Mouse (Mus musculus): Measurements from ENCODE around the gene Rbfox3. TPM values are rescaled to one million over a fixed set of nuclear protein-coding genes. Genes with fewer than 3 reads are reported as not detected.

Gene Rbfox3
- total RNA-seq, 2 experiments from 2014 or later = 272 to 280 TPM

DNA sequence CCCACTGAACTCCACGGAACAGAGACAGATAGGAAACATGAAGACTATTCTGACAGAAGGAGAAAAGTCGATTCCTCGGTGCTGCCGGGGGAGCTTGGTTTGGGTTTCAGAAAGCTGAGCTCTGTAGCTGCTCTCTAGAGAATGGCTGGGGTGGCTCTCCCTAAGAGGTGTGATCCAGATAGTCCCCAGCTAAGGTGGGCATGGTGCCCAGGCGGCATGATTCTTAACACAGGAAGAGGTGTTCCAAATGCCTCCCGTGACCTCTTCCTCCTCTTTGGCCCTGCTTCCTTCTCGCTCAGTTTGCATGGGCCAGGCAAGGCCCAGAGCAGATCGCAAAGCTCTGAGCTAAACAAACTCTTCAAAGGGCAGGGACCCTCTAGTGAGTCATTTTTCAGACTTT, 243.0 kb downstream of the Rbfox3 start:
- intact Hi-C loops (cut with DNase I) = no loop called here
- no peak for DNase-seq (ENCODE audit: extremely low spot score in 1 of 2, low spot score in 2 of 2)

DNA sequence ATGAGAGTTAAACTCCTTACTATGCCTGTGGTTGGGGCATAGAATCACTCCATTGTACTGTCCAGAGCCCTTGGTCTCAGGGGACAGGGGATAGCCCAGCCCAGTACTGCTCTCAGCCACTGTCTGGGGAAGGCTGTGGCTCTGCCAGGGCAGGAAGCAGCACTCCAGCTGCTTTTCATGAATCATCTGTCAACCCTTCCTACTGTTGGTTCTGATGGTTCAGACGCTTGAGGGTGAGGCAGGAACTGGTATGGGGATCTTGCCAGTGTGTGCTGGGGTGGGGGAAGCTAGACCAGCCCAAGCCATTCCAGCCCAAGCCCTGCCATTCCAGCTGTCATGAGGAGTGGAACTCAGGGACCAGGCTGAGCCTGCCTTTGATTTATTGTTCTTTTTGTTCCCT, 243.5 kb downstream of the Rbfox3 start:
- intact Hi-C loops (cut with DNase I) = no loop called here
- no peak for DNase-seq (ENCODE audit: extremely low spot score in 1 of 2, low spot score in 2 of 2)

DNA sequence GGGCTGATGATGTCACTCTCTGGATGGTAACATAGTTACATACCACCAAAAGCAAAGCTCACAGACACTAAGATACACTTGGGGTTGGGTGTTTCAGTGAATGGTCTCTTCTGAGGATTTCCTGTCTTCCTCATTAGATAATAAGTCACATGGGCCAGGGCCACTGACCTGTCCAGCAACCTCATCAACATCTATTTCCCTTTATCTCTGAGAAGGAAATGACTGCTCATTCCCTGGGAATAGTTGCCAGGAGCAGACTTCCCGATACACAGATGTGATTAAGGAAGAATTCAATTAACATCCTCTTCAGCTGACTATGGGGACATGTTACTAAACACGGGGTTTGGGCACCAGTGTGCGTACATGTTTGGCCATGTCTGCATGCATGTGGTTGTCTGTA, 245.2 kb downstream of the Rbfox3 start:
- intact Hi-C loops (cut with DNase I) = no loop called here
- DNase-seq (ENCODE audit: extremely low spot score in 1 of 2, low spot score in 2 of 2) = no peak

DNA sequence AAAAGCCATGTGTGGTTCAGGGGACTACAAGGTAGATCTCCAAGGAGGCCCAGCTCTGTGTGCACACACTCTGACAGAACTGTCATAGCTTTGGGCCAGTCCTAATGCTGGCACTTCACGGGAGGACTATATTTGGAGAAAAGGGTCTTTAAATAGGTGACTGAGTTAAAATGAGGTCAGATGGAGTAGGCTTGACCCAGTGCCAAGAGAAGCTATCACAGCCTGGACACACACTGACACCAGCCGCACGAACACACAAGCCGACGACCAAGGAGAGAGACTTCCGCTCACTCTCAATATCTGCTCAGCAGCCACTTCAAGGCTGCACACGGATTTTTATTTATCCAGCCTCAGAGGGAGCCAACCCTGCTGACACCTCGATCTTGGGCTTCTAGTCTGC, 248.1 kb downstream of the Rbfox3 start:
- intact Hi-C loops (cut with DNase I) = no loop called here
- no peak for DNase-seq (ENCODE audit: extremely low spot score in 1 of 2, low spot score in 2 of 2)

DNA sequence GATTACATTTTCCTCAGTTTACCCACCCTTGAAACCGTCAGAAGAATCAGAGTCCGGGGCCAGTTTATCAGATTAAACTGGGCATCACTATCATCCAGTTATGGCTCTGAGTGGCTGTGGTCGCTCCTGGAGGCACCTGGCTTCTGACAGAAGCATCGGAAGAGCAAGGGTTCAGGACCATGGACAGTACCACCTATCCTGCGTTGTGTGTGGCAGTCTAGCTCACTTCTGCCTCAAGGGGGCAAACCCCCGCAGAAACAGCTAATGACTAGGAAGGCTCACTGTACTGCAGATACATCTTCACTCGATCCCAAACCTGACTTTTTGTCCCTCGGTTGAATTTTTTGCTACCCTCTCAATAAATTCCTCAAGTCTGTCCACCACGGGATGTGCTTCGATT, 252.1 kb downstream of the Rbfox3 start:
- DNase-seq (ENCODE audit: extremely low spot score in 1 of 2, low spot score in 2 of 2) = no peak
- intact Hi-C loops (cut with DNase I) = no loop called here

DNA sequence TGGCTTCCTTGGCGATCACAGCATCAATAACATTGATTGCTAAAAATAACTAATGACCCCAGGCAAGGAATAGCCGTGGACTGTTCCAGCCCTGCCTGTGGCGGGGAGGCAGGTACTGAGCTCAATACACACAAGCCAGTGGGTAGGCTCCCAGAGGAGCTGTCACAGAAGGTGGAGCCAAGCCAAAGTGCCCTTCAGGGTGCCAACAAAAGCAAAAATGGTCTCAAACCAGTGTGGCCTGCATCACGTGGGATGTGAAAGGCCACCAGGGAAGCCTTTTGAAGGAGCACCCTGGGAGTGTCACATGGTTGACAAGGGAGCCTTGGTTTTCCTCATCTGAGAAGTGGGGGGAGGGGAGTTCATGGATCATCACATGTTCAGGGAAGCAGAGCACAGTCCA, 255.6 kb downstream of the Rbfox3 start:
- no peak for DNase-seq (ENCODE audit: extremely low spot score in 1 of 2, low spot score in 2 of 2)
- intact Hi-C loops (cut with DNase I) = no loop called here

DNA sequence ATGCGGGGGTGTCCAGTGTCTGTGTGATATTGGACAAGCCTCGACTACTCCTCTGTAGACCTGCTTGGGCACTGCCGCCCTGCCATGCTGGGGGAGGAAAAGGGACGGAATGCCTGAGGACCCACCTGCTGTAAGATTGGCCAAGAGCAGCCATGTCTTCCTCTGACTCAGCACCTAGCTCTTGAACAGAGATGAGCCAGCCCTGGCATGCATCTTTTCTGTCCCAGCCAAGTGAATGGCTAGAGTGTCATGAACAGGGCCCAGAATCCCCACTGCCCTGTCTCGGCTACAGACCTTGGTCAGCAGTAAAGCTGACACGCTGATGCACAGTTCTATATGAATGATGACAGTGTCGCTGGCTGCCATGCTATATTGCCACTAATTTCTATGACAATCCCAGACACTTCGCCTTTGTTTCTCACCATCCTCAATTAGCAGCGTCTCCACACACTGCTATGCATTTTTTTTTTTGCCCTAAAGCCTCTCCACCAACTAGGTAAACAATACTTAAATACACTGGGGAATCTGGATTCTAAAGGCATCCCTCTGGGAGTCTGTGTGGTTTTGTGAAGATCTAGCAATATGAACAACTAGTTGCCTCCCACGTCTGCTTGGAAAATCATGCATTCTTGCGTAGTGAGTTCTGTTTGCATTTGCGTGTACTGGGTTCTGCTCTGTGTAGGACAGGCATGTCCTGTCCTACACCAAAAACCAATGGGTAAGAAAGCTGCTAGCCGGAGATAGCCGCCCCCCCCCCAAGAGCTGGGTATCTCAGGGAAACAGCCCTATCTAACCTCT, 257.7 kb downstream of the Rbfox3 start:
- no peak for DNase-seq (ENCODE audit: extremely low spot score in 1 of 2, low spot score in 2 of 2)
- intact Hi-C loops (cut with DNase I) = no loop called here

DNA sequence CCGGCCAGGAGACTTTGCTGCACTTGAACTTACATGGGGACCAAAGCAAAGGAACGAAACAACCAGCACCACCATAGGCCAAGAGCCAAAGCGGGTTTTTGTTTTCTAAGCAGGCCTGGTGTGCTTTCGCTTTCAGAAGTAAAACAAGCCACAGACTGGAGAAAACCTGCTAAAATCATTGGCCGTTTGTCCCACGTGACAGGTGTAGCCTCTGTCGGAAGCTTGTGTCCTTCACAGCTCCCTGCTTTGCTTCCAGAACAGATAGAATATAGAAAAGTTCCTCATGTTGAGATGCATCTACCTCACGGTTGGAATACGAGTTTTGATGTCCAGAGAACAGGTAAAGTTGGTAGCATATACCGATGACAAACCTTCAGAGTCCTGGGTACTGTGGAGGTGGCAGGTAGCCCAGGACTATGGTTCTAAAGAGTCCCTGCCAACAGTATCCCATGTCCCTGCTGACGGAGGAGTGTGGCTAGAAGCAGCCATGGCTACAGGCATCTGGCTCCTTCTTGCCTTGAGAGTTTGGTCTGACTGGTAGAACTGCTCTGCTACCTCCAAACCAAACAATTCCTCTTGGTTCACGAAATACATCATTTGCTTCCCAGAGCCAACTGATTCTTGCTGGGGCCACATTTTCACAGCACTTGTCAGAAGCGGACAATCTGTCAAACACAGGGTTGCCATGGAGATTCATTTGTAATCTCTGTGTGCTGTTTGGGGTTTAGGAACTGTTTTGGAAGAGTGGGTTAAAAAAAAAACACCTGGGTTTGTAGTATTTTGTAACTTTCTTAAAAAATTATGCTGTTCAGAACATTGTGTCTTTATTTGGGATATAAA, 258.8 kb downstream of the Rbfox3 start:
- intact Hi-C loops (cut with DNase I) = no loop called here
- no peak for DNase-seq (ENCODE audit: extremely low spot score in 1 of 2, low spot score in 2 of 2)

DNA sequence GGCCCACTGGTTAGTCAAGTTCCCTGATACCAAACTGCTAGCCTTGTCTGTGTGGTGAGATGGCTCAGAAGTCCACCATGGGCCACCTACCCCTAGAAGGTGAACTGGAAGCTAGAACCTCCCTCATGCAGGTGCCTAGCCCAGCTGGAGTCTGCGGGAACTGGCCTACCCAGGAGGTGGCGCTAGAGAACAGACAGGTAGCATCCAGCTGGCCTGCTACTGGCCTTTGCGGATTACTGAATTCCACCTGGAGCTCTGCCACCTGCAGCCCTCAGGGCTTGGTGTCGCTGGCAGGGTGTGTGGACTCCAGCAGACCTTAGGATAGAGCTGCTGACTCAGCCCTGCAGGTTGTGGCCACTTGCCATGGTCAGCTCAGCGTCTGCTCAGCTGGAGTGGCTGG, 263.0 kb downstream of the Rbfox3 start:
- DNase-seq (ENCODE audit: extremely low spot score in 1 of 2, low spot score in 2 of 2) = no peak
- intact Hi-C loops (cut with DNase I) = no loop called here

DNA sequence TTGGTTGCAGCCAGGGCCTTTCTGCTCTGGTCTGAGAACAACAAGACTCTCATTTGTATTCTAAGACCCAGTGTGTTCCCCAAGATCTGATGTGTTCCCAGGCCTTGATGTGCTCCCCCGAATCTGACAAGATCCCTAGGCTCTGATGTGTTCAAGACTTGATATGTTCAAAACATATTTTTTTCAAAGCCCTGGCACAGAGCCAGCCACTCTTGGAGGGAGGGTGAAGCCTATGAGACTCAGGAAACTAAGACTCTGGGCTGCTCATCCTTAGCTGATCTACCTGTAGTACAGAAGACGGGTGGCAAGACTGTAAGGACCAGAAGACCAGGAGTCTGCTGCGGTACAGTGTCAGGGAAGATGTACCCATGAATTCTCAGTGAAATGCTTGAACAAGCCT, 264.5 kb downstream of the Rbfox3 start:
- DNase-seq (ENCODE audit: extremely low spot score in 1 of 2, low spot score in 2 of 2) = no peak
- intact Hi-C loops (cut with DNase I) = no loop called here

DNA sequence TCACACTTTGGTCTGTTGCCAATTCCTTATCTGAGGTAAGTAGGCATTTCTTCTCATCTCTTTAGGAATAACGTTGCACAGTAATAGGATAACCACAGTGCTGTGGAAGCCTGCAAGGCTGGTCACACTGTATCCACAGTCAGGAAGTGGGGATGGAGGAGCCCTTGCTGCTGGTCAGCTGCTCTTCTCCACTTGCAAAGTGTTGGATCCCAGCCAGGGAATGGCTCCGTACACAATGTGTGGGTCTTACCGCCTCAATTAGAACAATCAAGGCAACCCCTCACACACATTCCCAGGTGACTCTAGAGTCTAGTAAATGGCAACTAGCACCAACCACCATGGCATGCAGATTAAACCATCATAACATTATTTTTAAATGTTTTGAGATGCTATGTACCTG, 266.2 kb downstream of the Rbfox3 start:
- intact Hi-C loops (cut with DNase I) = no loop called here
- DNase-seq (ENCODE audit: extremely low spot score in 1 of 2, low spot score in 2 of 2) = no peak

DNA sequence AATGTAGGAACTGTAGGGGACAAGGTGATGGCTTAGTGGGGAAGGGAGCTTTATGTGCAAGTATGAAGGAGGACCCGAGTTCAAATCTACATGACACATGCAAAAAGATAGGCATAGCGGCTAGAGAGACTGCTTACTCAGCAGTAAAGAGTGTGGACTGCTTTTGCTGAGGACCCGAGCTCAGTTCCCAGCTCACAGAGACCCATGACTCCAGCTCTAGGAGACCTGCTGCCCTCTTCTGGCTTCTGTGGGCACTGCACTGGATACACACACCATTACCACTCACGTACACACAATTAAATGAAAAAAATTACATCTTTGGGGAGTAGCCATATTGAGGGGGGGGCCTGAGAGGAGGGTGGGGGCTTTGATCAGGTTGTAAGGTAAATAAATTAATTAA, 270.7 kb downstream of the Rbfox3 start:
- DNase-seq (ENCODE audit: extremely low spot score in 1 of 2, low spot score in 2 of 2) = no peak
- intact Hi-C loops (cut with DNase I) = no loop called here

DNA sequence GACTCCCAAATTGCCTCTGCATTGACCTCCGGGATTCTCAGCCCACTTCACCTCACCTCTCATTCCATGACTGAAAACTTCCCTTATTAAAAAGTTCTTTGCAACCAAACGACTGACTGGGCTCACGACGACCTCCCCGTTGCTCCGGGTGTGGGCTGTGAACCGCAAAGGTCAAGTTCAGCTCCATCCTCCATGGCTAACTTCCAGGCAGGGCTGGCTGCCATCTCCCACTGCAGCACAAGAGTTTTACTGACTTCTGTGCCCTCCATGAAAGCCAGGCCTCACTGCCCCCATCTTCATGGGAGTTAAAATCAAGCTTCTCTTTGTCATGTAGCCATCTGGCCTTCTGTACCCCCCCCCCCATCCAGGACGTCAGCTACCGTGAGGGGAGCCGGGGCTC, 273.7 kb downstream of the Rbfox3 start:
- DNase-seq (ENCODE audit: extremely low spot score in 1 of 2, low spot score in 2 of 2) = no peak
- intact Hi-C loops (cut with DNase I) = no loop called here

DNA sequence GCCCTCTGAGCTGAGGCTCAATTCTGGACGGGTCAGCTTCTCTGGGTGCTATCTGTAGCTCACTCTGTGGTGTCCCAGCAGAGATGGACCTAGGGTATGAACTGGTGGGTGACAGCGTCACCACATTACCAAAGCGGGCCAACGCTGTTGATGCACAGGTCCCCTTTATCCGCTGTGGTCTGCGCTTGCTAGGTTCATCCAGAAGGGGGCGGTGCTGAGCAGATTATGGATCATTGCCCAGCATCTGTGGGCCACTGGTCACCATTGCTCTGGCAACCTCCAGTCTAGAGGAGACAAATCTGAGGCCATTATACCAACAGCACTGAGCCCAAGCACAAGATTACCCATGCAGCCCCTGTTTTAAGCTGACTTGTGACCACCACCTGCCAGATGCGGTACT, 276.8 kb downstream of the Rbfox3 start:
- no peak for DNase-seq (ENCODE audit: extremely low spot score in 1 of 2, low spot score in 2 of 2)
- intact Hi-C loops (cut with DNase I) = no loop called here

DNA sequence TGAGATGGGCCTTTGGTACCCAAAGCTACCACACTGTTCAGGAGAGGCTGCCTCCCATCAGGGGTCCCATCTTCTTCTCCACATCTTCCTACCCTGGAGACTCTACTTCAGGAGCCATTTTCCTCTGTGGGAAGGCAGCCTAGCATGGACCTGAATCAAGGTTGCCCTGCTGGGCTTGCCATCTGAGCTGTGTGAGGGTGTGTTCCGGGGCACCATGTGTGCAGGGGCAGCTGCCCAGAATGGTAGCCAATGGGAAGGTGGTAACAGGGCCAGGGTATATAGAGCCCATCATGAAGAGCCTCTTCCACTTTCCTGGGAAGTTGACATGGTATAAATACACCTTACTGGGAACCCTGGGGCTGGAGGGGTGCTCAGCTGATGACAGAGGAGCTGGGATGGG, 281.7 kb downstream of the Rbfox3 start:
- intact Hi-C loops (cut with DNase I) = no loop called here
- DNase-seq (ENCODE audit: extremely low spot score in 1 of 2, low spot score in 2 of 2) = no peak

DNA sequence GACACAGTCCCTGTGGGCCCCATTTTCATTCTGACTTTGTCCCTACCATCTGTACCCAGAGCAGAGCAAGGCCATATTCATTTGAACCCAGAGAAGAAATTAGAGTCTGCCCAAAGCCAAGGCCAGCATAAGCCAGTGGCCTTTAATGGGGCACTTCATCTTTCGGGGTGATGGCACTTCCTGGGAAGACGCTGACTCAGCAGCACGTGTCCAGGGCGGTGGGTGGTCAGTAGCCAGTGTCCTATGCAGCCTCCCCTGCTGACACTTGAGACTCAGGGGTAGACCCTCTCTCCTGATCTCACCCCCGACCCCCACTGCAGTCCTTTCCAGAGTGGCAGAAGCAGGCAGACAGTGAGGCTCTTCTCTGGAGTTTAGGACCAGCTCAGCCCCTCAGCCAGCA, 283.9 kb downstream of the Rbfox3 start:
- no peak for DNase-seq (ENCODE audit: extremely low spot score in 1 of 2, low spot score in 2 of 2)
- intact Hi-C loops (cut with DNase I) = no loop called here

DNA sequence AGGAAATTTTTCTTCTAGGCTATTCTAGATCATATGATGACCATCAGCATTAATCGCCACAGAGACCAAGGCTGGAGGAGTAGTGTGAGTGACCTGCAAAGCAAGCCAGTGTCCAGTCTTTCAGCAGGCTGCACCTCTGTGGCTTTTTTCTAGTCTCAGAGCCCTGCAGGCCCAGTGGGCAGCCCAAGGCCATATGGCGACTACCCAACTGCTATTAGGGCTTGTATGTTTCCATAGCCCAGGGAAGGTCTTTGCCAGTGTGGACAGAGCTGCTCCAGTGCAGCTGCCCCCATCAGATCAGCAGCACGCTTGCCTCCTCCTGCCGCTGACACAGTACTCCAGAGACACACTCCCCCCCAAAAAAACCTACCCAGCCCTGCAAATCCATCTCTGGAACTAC, 290.5 kb downstream of the Rbfox3 start:
- DNase-seq (ENCODE audit: extremely low spot score in 1 of 2, low spot score in 2 of 2) = no peak
- intact Hi-C loops (cut with DNase I) = no loop called here

DNA sequence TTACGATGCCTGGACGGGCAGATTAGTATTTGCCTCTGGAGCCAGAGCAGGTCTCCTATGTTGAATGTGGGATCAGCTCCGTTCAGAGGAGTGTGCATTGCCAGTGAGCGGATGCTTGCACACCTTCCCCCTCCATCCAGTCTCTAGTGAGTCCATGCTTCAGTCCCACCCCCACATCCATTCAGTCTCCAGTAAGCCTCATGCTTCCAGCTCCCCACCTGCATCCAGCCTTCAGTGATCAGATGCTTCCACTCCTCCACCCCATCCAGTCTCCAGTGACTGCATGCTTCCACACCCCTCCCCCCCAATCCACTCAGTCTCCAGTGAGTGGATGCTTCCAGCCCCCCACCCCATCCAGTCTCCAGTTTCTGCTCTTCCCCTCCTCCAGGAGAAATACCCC, 297.3 kb downstream of the Rbfox3 start:
- intact Hi-C loops (cut with DNase I) = no loop called here
- DNase-seq (ENCODE audit: extremely low spot score in 1 of 2, low spot score in 2 of 2) = no peak

DNA sequence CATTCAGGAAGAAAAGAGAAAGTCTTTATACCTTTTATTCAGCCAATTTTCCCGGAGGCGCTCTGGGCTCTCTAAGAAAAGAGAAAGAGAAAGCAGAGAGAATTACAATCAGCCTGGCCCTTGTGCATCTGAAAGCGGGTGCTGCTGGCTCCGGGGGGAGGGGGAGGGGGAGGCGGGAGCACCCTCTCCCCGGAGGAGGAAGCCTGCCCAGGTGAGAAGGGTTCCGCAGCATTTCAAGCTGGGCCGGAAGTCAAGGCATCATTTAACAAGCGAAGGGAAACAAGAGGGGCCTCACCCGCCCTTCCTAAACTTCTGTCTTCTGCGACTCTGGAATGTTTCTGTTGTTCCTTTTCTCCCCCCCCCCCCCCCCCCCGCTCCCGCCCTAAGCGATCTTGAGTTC, 301.3 kb downstream of the Rbfox3 start:
- intact Hi-C loops (cut with DNase I) = no loop called here
- DNase-seq (ENCODE audit: extremely low spot score in 1 of 2, low spot score in 2 of 2) = no peak

DNA sequence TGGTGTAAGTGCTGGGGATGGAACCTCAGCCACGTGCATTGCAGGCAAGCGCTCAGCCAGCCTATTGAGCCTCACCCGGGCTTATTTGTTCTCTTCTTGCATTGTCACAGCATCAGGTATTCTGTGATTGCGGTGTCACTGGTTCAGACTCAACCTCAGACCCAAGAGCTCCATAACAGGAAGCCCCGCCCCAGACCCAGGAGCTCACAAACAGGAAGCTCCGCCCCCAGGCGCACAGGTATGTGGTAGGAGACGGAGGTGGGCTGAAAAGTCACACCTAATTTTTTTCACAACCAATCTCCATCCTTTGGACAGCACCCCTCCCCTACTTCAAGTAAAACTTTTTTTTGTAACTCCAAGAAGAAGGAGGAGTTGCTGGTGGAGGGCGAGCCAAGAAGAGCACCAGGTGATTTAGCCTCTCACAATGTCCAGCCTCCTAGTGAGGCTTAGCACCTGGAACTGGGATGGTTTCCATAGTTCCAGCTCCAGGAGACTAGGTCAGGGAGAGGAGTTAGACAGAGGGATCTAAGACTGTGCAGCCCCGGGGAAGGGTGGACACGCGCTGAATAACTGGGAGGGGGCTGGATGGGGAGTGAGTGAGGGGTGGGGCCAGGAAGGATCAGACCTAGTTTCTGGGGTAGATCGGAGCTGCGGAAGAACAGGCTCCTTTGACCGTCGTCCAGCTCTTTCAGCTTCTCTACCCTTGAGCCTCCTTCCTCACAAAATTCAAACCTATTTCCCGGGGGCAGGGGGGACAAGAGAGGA, 302.0 kb downstream of the Rbfox3 start:
- no peak for DNase-seq (ENCODE audit: extremely low spot score in 1 of 2, low spot score in 2 of 2)
- intact Hi-C loops (cut with DNase I) = no loop called here

Data from left cerebral cortex, postnatal 10 days (tissue).